Mouse (Mus musculus): ENCODE measurements around the gene Emsy.

- TF ChIP-seq EP300 (optimal IDR thresholded peaks at IDR 0.05) (no peak), CTCF (IDR thresholded peaks at IDR 0.05; ENCODE audit: low read depth) (peak; percentile 79)
Measured at GRCm38 (mm10) chr7:98685895-98686294, 29.3 kb upstream of the Emsy start.

Data from stomach, postnatal 0 days (tissue).